Mouse (Mus musculus) v-Abl transformed pro-B cells (cell line): ENCODE data around the gene Nrgn.

Experiments
- in situ Hi-C, 2 experiments: fragments of 400-800 bp; cut with MboI; formaldehyde crosslinking; loops; one replicate each; pipeline ENCODE4 v1.15.1; 2025; ENCODE audit not compliant: unreplicated experiment in 2 of 2

Gene Nrgn

GRCm38 (mm10) chr9:37554838-37555748, 2.4 kb upstream of the Nrgn start, which contains the start of gene Siae:
Siae (plus strand) TSS chr9:37555698.
- in situ Hi-C loops: no loop called here

- in situ Hi-C loops: no loop called here
Observed at GRCm38 (mm10) chr9:37554279-37554678, 1.6 kb upstream of the Nrgn start.

- in situ Hi-C loops: no loop called here
Observed at GRCm38 (mm10) chr9:37551751-37552531, 763 bp downstream of the Nrgn start.

- in situ Hi-C loops: no loop called here
Observed at GRCm38 (mm10) chr9:37550435-37550834, 2.3 kb downstream of the Nrgn start.

GRCm38 (mm10) chr9:37546889-37547288, 5.8 kb downstream of the Nrgn start:
- in situ Hi-C loops: loop anchor here in 1 of 2 experiments (10.0 kb wide), 2 partner anchors 68 to 82 kb away; partner anchors contain the start of gene Spa17

GRCm38 (mm10) chr9:37545847-37546452, 6.8 kb downstream of the Nrgn start:
- in situ Hi-C loops: loop anchor here in 1 of 2 experiments (10.0 kb wide), 2 partner anchors 69 to 81 kb away; partner anchors contain the start of gene Spa17

GRCm38 (mm10) chr9:37545166-37545610, 7.5 kb downstream of the Nrgn start:
- in situ Hi-C loops: loop anchor here in 1 of 2 experiments (10.0 kb wide), 2 partner anchors 70 to 80 kb away; partner anchors contain the start of gene Spa17

GRCm38 (mm10) chr9:37544447-37545165, 8.1 kb downstream of the Nrgn start:
- in situ Hi-C loops: loop anchor here in 1 of 2 experiments (10.0 kb wide), 2 partner anchors 70 to 80 kb away; partner anchors contain the start of gene Spa17

- in situ Hi-C loops: loop anchor here in 1 of 2 experiments (10.0 kb wide), 2 partner anchors 71 to 79 kb away; partner anchors contain the start of gene Spa17
Observed at GRCm38 (mm10) chr9:37543869-37544440, 8.7 kb downstream of the Nrgn start.

GRCm38 (mm10) chr9:37541851-37542642, 10.7 kb downstream of the Nrgn start:
- in situ Hi-C loops: loop anchor here in 1 of 2 experiments (10.0 kb wide), 2 partner anchors 73 to 77 kb away; partner anchors contain the start of gene Spa17

- in situ Hi-C loops: loop anchor here in 1 of 2 experiments (10.0 kb wide), 2 partner anchors 74 to 76 kb away; partner anchors contain the start of gene Spa17
Observed at GRCm38 (mm10) chr9:37540701-37541575, 11.8 kb downstream of the Nrgn start.

- in situ Hi-C loops: loop anchor here in 1 of 2 experiments (10.0 kb wide), 2 partner anchors 75 kb away; partner anchors contain the start of gene Spa17
Observed at GRCm38 (mm10) chr9:37540226-37540625, 12.5 kb downstream of the Nrgn start.

GRCm38 (mm10) chr9:37539170-37540025, 13.3 kb downstream of the Nrgn start, which contains the start of gene Vsig2:
Vsig2 (plus strand) TSS chr9:37539255.
- in situ Hi-C loops: loop anchor here in 1 of 2 experiments (10.0 kb wide), 2 partner anchors 75 kb away; partner anchors contain the start of gene Spa17

GRCm38 (mm10) chr9:37537658-37538250, 14.9 kb downstream of the Nrgn start:
- in situ Hi-C loops: no loop called here

- in situ Hi-C loops: no loop called here
Observed at GRCm38 (mm10) chr9:37536851-37537250, 15.9 kb downstream of the Nrgn start.
